Mouse (Mus musculus) lung, embryonic 16.5 days (tissue): ENCODE results near the gene Echs1. TPM values are rescaled to one million over a fixed set of nuclear protein-coding genes. Genes with fewer than 3 reads are reported as not detected.

ENCODE experiments used
- ATAC-seq: fragments of 200-750 bp; cut with Nextera tagmentation; 2 replicates; pipeline ENCODE4 v1.8.0; 2017; ENCODE audit warnings: low read depth, mild to moderate bottlenecking, moderate library complexity
- H3K27ac ChIP-seq: fragments of 300-500 bp; sonication (generic); 2 replicates; pipeline ENCODE4 v1.5.1; 2014; ENCODE audit warnings: mild to moderate bottlenecking, control low read depth, low read length
- H3K27me3 ChIP-seq: fragments of 300-500 bp; sonication (generic); 2 replicates; pipeline ENCODE4 v1.6.1; 2014; ENCODE audit warnings: low read depth, low read length, mixed read lengths; ENCODE audit not compliant: control insufficient read depth, insufficient read depth
- H3K36me3 ChIP-seq: fragments of 300-500 bp; sonication (generic); 2 replicates; pipeline ENCODE4 v1.6.1; 2014; ENCODE audit warnings: low read length; ENCODE audit not compliant: control insufficient read depth, insufficient read depth
- H3K4me1 ChIP-seq: fragments of 300-500 bp; sonication (generic); replicated peaks from 2 replicates; pipeline ENCODE4 v1.6.1; 2014; ENCODE audit warnings: low read length, mixed read lengths; ENCODE audit not compliant: control insufficient read depth, insufficient read depth
- H3K4me2 ChIP-seq: fragments of 300-500 bp; sonication (generic); 2 replicates; pipeline ENCODE4 v1.6.1; 2014; ENCODE audit warnings: low read depth, low read length, control low read depth
- H3K4me3 ChIP-seq: fragments of 300-500 bp; sonication (generic); 2 replicates; pipeline ENCODE4 v1.5.1; 2014; ENCODE audit warnings: mild to moderate bottlenecking, low read length, control low read depth
- H3K9ac ChIP-seq: fragments of 300-500 bp; sonication (generic); 2 replicates; pipeline ENCODE4 v1.6.1; 2014; ENCODE audit warnings: low read length, control low read depth
- H3K9me3 ChIP-seq: fragments of 300-500 bp; sonication (generic); 2 replicates; pipeline ENCODE4 v1.6.1; 2016; ENCODE audit warnings: low read length; ENCODE audit not compliant: control insufficient read depth
- WGBS: fragments of 180-500 bp; shearing (Covaris S2); extraction: QIAGEN DNeasy Blood & Tissue Kit; methylation state at CpG from one replicate; pipeline ENCODE4 v1.1.7; 2014; 5-methylcytosine and 5-hydroxymethylcytosine counted together
- polyA plus RNA-seq: library from polyadenylated mRNA; unstranded; fragments of >200 nt; fragmentation: Nextera tagmentation; extraction: Ambion mirVana; gene quantifications from 2 replicates; pipeline ENCODE4 v1.2.1, GENCODE M21; 2015

The Echs1 gene
- polyA plus RNA-seq, 1 experiment from 2014 or later, result 141 TPM

- Histone ChIP-seq H3K4me2 (no peak overlapping the region), H3K27me3 (no peaks in the 10 kb centered on the region)
- ATAC-seq, result no peak
Measured at GRCm38 (mm10) chr7:140096055-140096454, 20.2 kb downstream of the Echs1 start.

GRCm38 (mm10) chr7:140095556-140095955 is 20.7 kb downstream of the Echs1 start:
- H3K4me3 ChIP-seq, result no peak overlapping the region
- H3K9ac ChIP-seq, result no peak overlapping the region
- no peak overlapping the region for H3K4me2 ChIP-seq
- no peak for ATAC-seq
- no peaks in the 10 kb centered on the region for H3K9me3 ChIP-seq
- 27% methylated on average over 1 of the region's 1 CpGs for WGBS
- no peaks in the 10 kb centered on the region for H3K36me3 ChIP-seq
- no peak overlapping the region for H3K27ac ChIP-seq
- H3K27me3 ChIP-seq, result no peaks in the 10 kb centered on the region
- H3K4me1 ChIP-seq, result no peaks in the 10 kb centered on the region

More at GRCm38 (mm10) chr7:140096055-140096454, 20.2 kb downstream of the Echs1 start:
- Histone ChIP-seq H3K36me3 (no peaks in the 10 kb centered on the region), H3K4me1 (no peaks in the 10 kb centered on the region), H3K9me3 (no peaks in the 10 kb centered on the region), H3K4me3 (no peak overlapping the region), H3K9ac (no peak overlapping the region), H3K27ac (no peak overlapping the region)

GRCm38 (mm10) chr7:140094954-140095353 is 21.3 kb downstream of the Echs1 start:
- no peak for ATAC-seq
- WGBS, result 40% methylated on average over 5 of the region's 5 CpGs
- no peak overlapping the region for H3K4me2 ChIP-seq

GRCm38 (mm10) chr7:140092924-140093528 is 23.2 kb downstream of the Echs1 start, which contains the start of gene Prap1:
Gene Prap1 (plus strand): TSS chr7:140093395.
- no peak within 1 kb of the TSS for H3K9ac ChIP-seq
- no peak within 1 kb of the TSS for H3K27ac ChIP-seq
- no peak for ATAC-seq
- 72% methylated on average over 5 of the region's 5 CpGs for WGBS
- H3K4me2 ChIP-seq, result no peak within 1 kb of the TSS
- no peaks in the 10 kb centered on the region for H3K27me3 ChIP-seq
- H3K4me1 ChIP-seq, result no peaks in the 10 kb centered on the region
- H3K36me3 ChIP-seq, result no peaks in the 10 kb centered on the region
- no peak within 1 kb of the TSS for H3K4me3 ChIP-seq
- no peaks in the 10 kb centered on the region for H3K9me3 ChIP-seq

More at GRCm38 (mm10) chr7:140094954-140095353, 21.3 kb downstream of the Echs1 start:
- H3K27me3 ChIP-seq, result no peaks in the 10 kb centered on the region
- no peak overlapping the region for H3K9ac ChIP-seq
- no peaks in the 10 kb centered on the region for H3K9me3 ChIP-seq
- H3K36me3 ChIP-seq, result no peaks in the 10 kb centered on the region
- no peak overlapping the region for H3K27ac ChIP-seq
- no peaks in the 10 kb centered on the region for H3K4me1 ChIP-seq
- no peak overlapping the region for H3K4me3 ChIP-seq

GRCm38 (mm10) chr7:140090601-140091000 is 25.7 kb downstream of the Echs1 start:
- H3K4me3 ChIP-seq, result no peak overlapping the region
- no peak overlapping the region for H3K27ac ChIP-seq
- WGBS, result 74% methylated on average over 10 of the region's 10 CpGs
- H3K9ac ChIP-seq, result no peak overlapping the region
- no peaks in the 10 kb centered on the region for H3K36me3 ChIP-seq
- ATAC-seq, result no peak
- no peaks in the 10 kb centered on the region for H3K9me3 ChIP-seq
- H3K4me1 ChIP-seq, result no peaks in the 10 kb centered on the region
- no peaks in the 10 kb centered on the region; the same call in 1 of the 2 replicates for H3K27me3 ChIP-seq
- H3K4me2 ChIP-seq, result no peak overlapping the region

GRCm38 (mm10) chr7:140082242-140082678 is 34.0 kb downstream of the Echs1 start, which contains the start of gene Caly:
Gene Caly (minus strand): TSS chr7:140082548.
- 4% methylated on average over 18 of the region's 18 CpGs for WGBS
- Histone ChIP-seq H3K4me3 (no peak within 1 kb of the TSS), H3K4me2 (no peak within 1 kb of the TSS), H3K27ac (no peak within 1 kb of the TSS), H3K4me1 (no peaks in the 10 kb centered on the region; the same call in 1 of the 2 replicates), H3K36me3 (no peaks in the 10 kb centered on the region), H3K27me3 (peaks cover 39% of the 10 kb centered on the region), H3K9me3 (no peaks in the 10 kb centered on the region), H3K9ac (no peak within 1 kb of the TSS)
- no peak for ATAC-seq

- H3K27ac ChIP-seq, result no peak overlapping the region
- 18% methylated on average over 20 of the region's 20 CpGs for WGBS
- H3K27me3 ChIP-seq, result peaks cover 39% of the 10 kb centered on the region
- no peak overlapping the region for H3K4me2 ChIP-seq
- H3K4me1 ChIP-seq, result no peaks in the 10 kb centered on the region; the same call in 1 of the 2 replicates
- H3K9ac ChIP-seq, result no peak overlapping the region
- H3K4me3 ChIP-seq, result no peak overlapping the region
- no peak for ATAC-seq
- H3K9me3 ChIP-seq, result no peaks in the 10 kb centered on the region
- no peaks in the 10 kb centered on the region for H3K36me3 ChIP-seq
Measured at GRCm38 (mm10) chr7:140081408-140082241, 34.7 kb downstream of the Echs1 start.

- Histone ChIP-seq H3K4me2 (peak overlapping the region; percentile 37), H3K27me3 (peaks cover 39% of the 10 kb centered on the region), H3K36me3 (no peaks in the 10 kb centered on the region), H3K9ac (no peak overlapping the region), H3K9me3 (no peaks in the 10 kb centered on the region), H3K4me1 (no peaks in the 10 kb centered on the region; the same call in 1 of the 2 replicates), H3K27ac (no peak overlapping the region), H3K4me3 (peak overlapping the region; percentile 17)
- WGBS, result 3% methylated on average over 24 of the region's 24 CpGs
- ATAC-seq, result peak; percentile 77
Measured at GRCm38 (mm10) chr7:140080503-140081156, 35.6 kb downstream of the Echs1 start.

- no peak overlapping the region for H3K4me3 ChIP-seq
- WGBS, result 4% methylated on average over 5 of the region's 5 CpGs
- H3K4me2 ChIP-seq, result no peak overlapping the region
- no peak for ATAC-seq
- no peaks in the 10 kb centered on the region for H3K36me3 ChIP-seq
- H3K4me1 ChIP-seq, result no peaks in the 10 kb centered on the region; the same call in 1 of the 2 replicates
- H3K27me3 ChIP-seq, result peaks cover 39% of the 10 kb centered on the region
- H3K27ac ChIP-seq, result no peak overlapping the region
- H3K9ac ChIP-seq, result no peak overlapping the region
- no peaks in the 10 kb centered on the region for H3K9me3 ChIP-seq
Measured at GRCm38 (mm10) chr7:140078711-140079110, 37.6 kb downstream of the Echs1 start.
